Mouse (Mus musculus) kidney, postnatal 25 days (tissue): ENCODE results near the gene Gm28308.

Source experiments
- DNase-seq, 2 experiments: peaks; one replicate each; pipeline ENCODE4 v3.0.0; 2021; ENCODE audit warnings: mixed read lengths in 2 of 2

The Gm28308 gene

DNA sequence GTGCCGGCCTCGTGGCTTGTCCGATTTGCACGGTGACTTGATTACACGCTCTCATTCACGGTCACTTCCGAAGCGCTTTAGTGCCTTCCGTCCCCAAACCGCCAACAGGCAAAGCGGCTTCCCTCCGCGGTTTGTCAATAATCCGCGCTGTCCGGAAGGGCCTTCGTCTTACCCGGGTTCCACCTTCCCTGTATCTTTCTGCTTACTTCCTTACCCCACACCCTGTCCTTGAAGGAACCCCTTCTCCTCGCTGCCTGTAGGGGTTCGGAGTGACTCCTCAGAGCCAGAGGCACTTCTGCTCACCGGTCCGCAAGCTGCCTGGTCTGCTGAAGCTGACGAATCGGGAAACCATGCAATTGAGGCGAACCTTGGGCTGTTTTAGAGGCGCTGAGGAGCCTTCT, 33.3 kb upstream of the Gm28308 start:
- peak; percentile 36 to 46 for DNase-seq

DNA sequence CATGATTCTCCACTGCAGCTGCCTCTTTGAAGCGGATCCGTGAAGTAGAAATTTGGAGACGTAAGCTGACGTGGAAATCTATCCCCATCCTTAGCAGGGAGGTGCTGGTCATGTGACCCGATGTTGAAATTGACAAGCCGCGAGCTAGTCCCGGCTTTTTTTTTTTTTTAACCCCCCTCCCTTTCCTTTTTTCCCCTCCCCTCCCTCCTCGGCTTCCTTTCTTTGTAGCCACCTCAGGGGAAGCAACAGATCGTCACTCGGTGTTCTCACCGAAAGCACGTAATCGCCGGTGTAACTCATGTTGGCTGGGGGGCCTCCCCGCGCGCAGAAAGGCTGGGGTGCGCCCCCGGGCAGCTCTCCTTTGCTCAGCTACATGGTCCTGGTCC, 32.6 kb upstream of the Gm28308 start, which contains the start of gene Hoxa11:
Gene Hoxa11, minus strand, starts transcription at position 54 of the 386 bp plus-strand sequence.
- peak; percentile 62 to 73 for DNase-seq

DNA sequence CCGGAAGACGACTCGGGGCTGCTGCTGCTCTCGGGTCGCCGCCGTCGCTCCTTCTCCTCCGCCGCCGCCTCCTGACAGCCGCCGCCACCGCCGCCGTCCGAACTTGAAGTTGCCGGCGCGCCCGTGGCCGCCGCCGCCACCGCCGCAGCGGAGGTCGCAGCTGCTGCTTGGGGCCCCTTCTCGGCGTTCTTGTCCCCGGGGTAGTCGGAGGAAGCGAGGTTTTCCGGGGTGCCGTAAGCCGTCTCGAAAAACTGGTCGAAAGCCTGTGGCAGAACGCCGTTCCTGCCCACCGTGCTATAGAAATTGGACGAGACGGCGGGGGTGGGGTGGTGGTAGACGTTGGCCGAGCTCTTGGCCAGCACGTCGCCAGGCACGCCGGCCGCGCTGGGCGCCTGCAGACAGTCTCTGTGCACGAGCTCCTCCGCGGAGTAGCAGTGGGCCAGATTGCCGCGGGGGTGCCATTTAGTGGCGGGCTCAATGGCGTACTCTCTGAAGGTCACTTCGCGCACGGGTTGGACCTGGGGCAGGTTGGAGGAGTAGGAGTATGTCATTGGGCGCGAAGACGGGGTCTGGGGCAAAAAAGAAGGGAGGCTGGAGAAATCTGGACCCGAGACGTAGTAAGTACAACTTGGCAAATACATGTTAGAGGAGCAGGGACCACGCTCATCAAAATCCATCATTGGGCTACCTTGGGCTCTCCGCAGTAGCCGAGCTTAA, 32.1 kb upstream of the Gm28308 start:
- peak; percentile 38 to 55 for DNase-seq

DNA sequence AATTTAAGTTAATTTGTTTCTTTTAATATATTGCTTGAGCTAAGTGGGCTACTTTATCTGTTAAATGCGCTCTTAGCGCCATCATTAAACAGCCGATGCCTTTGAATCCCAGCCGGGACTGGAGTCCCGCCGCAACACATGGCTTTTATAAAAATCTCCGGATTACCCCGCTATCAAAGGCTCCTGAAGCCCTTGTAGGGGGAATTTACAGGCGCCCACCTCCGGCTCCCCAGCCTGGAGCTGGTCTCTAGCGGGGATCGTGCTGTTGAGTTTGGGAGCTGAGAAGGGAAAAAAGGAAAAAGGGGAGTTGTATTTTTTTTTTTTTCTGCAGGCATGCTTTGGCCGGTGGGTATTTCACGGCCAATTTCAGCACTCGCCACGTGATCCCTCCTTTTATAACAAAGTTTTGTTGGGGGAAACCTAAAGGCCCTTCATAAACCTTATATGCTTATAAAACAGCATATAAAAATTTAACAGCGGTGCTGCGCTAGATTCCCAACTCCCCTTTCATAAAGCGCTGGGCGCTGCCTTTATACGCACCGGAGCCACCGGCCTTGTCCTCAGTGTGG, 31.4 kb upstream of the Gm28308 start:
- peak in 1 of 2 experiments; percentile 25 for DNase-seq

DNA sequence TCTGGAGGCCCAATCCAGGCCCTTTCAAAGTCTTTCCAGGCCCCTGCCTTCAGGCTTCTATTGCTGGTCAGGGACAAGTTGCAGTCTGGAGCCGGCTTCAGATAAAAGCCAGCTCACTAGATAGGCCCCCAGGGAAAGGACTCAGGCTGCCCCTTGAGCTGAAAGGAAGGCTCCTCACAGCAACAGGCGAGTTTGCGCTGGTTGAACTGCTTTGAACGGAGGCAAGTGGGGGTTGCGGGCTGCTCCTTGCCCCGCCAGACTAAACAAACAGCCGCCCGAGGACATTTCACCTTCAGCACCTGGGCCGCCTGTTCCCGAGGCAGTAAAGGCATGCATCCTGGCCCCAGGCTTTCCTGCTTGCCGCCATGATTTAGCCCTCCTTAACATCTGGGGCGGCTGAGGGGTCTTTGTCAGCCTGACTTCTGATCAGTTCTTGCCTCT, 30.6 kb upstream of the Gm28308 start:
- peak in 1 of 2 experiments; percentile 61 for DNase-seq

DNA sequence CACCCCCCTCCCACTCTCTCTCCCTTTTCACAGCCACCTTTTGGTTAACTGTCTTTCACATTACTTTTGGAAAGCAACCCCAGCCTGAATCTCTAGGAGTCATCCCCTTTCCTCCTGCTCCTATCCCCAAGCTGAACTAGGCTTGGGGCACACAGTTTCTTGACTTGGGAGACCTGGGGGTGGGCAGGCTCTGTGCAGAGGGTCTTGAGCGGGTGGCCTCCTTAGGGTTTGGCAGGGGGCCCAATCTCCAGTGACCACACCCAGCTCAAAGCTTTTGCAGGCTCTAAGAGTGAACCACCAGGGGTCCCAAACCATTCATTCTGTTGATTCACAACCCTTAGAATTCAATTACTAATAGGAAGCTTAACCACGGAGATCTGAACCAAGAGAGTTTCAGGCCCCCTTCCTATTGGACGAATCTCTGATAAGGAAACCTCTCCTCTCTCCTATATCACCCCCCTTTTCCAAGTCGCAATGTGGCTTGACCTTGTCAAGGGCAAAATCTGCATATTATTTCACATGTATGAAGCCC, 29.7 kb upstream of the Gm28308 start:
- peak in 1 of 2 experiments; percentile 32 for DNase-seq

DNA sequence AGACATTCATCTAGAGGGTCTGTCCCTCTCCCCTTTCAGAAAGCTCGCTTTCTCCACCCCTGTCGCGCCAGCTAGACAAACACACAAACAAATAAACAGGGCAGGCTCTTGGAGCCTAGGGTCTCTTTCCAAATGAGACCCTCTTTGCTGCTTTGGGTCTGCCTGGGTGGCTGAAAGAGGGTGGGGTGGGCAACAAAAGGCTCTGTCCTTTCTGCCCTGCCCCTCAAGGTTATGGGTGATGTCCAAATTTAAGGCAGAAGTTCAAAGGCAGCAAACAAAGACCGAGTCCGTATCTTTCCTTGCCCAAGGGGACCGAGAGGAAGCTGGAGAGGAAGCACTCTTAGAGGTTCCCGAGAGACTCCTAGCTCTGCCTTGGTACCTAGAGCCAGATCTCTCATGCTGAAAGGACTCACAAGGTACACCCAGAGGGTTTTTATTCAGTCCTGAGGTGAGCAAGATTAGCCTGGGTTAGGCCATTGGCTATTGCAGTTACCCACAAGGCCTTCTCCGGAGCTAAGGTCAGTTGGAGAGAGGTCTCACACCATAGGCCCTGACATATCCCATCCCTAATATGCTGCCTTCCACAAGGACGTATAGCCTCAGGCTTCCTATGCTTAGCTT, 28.0 kb upstream of the Gm28308 start:
- no peak for DNase-seq

DNA sequence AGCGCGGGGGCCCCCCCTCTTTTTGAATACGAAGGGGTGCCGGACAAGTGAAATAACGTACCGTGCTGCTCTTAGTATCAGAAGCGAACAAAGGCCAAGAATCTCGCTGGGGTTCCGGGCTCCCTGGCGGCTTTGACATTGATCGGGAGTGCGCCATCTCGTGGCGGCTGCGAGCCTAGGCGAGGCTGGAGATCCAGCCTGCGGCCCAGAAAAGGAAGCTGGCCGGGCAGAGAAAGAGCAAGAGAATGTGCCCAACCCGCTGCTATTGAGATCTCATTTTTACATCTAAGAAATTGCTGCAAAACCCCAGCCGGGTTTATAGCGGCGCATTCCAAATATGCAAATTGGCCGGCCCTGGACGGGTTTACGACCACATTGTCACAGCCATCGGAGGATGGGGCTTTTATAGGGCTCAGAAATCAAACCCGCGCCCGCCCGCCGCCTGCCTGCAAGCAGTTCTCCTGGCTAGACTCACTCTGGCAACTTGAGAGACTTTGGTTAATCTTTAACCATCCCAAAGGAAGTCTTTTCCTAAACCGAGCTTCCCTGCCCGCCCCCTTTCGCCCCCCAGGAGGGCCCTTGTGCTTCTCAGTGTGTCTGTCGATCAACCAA, 27.4 kb upstream of the Gm28308 start, which contains the start of gene Hoxa10:
Gene Hoxa10, minus strand, starts transcription at position 466 of the 612 bp plus-strand sequence.
- peak; percentile 95 to 97 for DNase-seq

DNA sequence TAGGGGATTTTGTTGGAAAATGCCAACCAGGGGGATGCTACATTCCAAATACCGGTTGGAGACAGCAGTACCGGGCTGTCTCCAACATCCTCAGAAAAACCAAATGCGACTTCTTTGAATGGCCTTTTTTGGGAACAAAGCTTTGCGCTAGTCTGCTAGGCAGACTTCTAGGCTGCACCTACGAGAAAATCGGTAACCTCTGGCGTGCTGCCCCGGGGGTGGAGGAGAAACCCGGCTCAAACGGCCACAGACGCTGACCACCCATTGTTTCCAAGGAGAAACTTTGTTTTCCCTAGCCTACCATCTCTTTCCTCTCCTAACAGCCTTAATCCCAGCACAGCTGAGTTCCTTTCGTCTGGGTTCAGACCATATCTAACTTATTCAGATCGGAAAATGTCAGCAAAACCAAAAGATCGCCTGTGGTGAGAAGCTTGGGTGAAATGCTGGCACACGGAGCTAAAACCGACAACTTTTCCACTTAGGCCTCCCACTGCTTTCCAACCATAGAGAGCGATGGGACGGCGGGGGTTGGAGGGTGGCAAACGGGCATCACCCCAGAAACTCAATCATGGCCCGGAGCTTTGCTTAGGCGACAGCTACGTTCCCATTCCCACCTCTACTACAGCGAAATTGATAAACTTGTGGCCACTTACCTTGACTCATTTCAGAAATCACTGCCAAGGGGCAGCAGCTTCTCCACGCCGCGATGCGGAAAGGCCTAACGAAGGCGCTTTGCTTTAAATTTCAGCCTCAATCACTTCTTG, 26.7 kb upstream of the Gm28308 start:
- peak; percentile 57 to 60 for DNase-seq

DNA sequence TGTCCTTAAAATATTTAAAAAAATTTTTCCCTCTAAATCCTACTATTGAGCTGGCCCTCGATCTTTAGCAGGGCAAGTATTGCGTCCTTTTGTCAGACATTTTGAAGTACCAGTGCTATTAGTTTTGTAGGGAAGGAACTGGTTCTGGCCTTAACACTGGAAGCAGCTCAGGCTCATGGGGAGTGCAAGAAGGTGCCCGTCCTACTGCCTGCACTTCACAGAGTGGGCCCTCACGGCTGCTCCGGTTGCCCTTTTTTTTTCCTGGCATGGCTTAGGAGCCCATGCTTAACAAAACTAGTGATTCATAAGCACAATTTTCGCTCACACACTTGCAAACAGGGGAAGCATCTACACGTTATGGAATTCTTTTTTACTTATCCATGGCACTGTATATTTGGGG, 25.8 kb upstream of the Gm28308 start:
- peak in 1 of 2 experiments; percentile 48 for DNase-seq

DNA sequence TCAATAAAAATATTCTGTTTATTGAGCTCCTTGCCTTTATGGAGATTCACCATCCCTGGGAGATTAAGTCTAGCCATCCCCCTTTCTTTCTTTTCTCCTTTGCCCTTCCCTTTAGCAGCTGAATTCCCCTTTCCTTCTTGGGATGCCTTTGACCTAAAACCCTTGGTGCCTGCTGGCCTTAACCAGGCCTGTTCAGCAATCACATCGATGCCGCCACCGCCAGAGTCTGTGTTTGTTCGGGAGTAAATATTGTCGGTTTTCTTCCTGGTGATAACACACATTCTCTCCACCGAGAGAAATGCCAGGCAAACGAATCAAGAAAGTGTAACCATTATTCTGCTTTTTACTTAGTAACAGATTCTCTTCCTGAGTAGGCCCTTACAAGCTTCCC, 25.0 kb upstream of the Gm28308 start:
- peak; percentile 42 to 54 for DNase-seq

DNA sequence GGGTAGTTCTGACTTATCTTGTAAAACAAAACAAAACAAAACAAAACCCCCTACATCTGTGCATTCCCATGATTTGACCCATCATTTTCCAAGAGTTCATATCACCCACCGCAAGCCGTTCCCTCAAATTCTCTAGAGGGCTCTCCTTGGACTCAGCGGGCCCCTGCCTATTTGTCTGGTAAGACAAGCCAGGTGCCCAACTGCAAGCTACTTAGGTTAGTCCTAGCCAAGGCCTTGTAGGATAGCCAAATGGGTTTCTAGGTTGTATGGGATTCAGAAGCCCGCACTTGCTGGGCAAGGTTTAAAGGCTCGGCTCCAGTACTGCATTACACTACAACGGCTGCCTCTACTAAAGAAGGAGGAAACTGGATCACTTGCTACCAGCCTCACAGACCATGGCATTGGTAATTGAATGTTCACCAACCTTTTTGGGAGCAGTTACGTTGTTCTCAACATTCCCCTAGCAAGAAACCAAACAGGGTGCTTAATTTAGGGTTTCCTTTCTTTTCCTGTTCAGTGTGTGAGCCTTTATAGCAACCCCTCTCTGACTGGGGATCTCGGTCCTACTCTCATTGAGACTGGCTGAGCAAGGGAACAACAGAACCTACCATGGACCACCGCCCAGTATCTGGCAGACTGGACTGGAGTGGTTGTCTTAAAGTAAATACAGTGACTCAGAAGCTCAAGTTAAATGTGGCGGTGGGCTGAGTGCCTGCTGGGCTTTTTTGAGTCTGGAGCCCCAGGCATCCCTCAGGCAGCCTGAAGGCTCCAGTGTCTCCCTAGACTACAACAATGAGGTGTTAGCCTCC, 24.4 kb upstream of the Gm28308 start:
- peak in 1 of 2 experiments; percentile 39 for DNase-seq

DNA sequence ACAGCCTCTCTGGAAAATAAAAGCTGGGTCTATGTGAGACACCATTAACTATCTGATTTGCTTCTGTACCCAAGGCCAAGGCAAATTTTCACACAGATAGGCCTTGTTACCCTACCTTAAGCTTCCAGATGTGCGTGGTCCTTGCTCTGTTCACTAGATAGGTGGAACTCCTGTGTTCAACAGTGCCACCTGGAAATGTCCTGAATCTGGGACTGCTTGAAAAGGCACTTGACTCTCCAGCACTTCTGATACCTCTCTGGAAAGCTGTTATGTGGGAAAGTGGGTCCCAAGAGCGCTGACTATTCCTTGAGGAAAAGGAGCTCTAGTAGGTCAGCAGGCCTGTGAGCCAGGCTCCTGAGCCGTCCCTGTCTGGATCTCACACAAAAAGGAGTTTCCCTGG, 23.7 kb upstream of the Gm28308 start:
- peak in 1 of 2 experiments; percentile 39 for DNase-seq

DNA sequence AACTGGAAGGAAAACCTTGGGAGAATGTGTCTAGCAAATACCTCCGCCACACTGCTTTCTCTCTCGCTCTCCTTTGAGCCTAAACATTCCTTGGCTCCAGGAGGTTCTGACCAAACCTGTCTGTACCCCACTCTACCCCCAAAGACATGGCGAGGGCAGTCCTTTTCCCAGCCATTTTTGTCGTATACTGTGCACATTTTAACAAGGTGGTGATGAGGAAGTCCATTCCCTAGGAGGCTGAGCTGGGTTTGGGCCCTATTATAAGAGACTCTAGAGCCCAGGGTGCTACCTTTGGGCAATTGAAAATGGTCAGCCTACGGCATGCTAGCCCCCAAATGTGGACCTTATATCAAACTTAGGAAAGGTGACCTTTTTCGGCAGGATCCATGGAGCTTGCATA, 22.7 kb upstream of the Gm28308 start:
- DNase-seq = peak in 1 of 2 experiments; percentile 33

DNA sequence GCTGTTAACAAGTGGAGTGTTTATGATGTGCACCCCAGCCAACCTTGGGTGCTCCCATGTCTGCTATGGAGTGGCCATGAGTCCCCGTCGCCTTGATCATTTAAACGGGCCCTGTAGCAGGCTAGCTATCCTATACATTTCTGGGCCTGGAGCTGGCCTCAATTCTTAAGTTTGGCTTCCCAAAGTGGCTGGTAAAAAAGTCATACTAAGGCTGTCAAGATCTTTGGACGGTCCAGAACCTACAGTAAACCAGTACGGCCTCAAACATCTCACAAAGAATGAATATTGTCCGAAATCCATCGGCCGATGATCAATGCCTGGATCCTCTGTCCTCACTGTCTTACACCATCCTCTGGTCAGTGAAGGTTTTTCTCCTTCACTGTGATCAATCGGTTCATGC, 22.1 kb upstream of the Gm28308 start:
- peak in 1 of 2 experiments; percentile 55 for DNase-seq

DNA sequence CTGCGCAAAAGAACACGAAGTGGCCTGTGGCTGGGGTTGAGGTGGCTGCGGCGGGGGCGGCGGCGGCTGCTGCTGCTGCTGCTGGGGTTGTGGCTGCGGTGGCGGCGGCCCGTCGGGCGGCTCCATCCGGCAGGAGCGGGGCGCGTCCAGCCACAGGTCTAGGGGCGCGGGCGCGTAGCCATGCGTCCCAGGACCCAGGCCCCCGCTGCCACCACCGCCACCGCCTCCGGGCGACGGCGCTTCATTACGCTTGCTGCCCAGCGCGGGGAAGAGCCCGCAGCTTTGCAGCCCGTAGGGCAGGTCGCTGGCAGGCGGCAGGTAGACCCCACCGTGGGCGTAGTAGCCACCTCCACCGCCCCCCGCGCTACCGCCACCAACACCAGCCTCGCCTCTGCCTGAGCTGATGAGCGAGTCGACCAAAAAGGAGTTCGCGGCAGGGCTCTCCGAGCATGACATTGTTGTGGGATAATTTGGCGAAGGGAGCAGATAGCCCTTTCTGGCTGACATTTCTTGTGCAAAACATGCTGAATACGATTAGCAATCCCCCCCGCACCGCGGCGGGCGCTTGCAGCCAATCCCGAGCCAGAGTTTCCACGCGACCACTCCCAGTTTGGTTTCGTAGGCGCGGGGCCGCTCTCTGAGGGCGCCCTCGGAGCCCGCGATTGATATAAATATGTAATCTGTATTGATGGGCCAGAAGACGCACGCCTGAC, 21.4 kb upstream of the Gm28308 start:
- peak; percentile 81 to 89 for DNase-seq

DNA sequence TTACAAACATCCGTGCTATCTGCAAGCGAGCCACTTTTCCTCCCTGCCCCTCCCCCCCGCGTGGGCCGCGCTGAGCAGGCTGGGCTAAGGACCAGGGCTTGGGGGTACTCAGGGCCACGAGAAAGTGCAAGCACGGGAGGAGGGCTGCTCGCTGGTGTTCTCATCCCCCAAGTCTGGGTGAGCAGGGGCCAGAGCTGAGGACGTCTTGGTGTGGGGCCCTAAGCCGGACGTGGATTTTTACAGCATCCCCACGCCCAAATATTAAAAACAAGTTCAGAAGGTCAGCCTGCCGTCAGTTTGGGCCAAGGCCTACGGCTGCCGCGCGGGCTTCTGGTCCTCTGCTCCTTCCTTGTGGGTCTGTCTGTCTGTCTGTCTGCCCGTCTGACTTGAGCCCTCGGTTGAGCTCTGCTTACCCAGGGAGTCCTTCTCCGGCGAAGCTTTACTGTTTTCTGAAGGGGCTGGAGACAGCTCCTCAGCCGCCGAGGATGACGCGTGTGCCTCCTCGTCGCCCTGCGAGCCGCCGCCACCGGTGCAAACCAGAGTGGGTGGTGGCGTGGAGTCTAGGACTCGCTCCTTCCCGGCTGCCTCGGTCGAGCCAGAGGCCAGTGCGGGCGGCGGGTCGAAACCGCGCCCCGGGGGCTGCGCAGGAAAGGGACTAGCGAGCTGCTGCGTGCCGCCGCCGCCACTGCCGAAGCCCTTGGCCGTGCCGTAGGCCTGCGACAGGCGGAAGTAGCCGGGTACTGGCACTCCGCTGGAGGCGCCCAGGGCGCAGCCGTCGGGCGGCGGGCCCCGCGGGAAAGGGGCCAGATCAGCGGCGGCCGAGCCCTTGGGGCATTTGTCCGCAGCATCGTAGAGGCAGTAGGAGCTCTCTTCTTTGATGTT, 20.6 kb upstream of the Gm28308 start:
- peak; percentile 92 to 95 for DNase-seq

DNA sequence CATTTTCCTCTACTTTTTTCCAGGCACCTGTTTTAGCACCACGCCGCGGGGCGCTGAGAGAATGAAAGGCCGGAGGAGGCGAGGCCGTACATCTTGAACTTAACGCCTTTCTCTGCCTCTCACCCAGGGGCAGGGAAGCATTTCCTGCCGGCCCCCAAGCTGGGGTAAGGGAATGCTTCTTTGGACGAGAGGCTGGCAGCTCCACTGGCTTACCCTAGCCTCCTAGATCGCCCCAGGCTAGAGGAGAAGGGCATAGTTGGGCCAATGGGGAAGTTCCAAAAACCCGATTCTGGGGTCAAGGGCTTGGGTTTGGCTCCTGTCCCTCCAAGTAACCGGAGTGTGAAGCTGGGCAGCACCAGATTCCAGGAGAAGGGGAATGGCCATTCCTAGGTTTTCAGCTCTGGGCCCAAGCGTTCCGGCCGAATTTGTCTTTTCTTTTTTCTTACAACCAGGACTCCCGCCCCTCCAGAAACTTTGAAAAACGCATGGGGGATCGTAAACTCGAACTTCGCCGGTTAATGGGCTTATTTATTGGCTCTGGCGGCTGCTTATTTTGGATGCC, 19.9 kb upstream of the Gm28308 start:
- DNase-seq = peak in 1 of 2 experiments; percentile 83

DNA sequence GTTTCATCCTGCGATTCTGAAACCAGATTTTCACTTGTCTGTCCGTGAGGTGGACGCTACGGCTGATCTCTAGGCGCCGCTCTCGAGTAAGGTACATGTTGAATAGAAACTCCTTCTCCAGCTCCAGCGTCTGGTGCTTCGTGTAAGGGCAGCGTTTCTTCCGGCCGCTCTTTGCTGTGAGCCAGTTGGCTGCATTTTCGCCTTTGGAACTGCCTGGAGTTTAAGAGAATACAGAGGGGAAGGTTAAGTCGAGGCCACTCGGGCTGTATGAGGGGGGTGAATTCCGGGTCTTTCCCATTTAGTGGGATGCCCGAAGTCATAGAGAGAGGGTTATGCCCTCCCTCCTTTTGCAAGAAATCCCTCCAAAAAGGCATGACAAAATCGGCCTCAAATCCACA, 19.4 kb upstream of the Gm28308 start:
- DNase-seq = peak; percentile 80 to 86
